In genomic region chr6:73311335-73311734, GRCm38 (mm10) we compare ENCODE assay signal across 26 mouse cellular contexts.
DNase-seq lines count a peak whose midpoint lies in the region; ATAC-seq and TF ChIP-seq lines count a peak whose summit lies in the region.
"Had no signal": no experiment of that assay in that cellular context is flagged by ENCODE, and none has a peak within 500 bp of the region (broad histone marks: within the 10 kb centered on the region; RNA-seq: fewer than 3 reads in every experiment).

No protein-coding gene starts in this region.

- no peaks in the 10 kb centered on the region for H3K4me1 ChIP-seq in liver, postnatal 0 days (ENCODE audit: insufficient read depth)
- H3K4me1 ChIP-seq in E14TG2a.4 (replicated peaks; ENCODE audit: low read depth, low read length): peaks cover 6% of the 10 kb centered on the region; the same call in 1 of the 2 replicates
- H3K4me1 ChIP-seq: liver, embryonic 13.5 days had no signal

- H3K27ac ChIP-seq in liver, postnatal 0 days (ENCODE audit: low read depth): no peak overlapping the region
- H3K27ac ChIP-seq: liver, embryonic 13.5 days; lung, embryonic 15.5 days; midbrain, embryonic 10.5 days; neural tube, embryonic 12.5 days; stomach, postnatal 0 days had no signal

- H3K4me2 ChIP-seq in liver, postnatal 0 days (ENCODE audit: low read depth, low read length): no peak overlapping the region
- H3K4me2 ChIP-seq: liver, embryonic 13.5 days; lung, embryonic 15.5 days; neural tube, embryonic 12.5 days had no signal

- DNase-seq in liver, postnatal 0 days: no peak
- DNase-seq in liver: no peak
- peak; percentile 57 for DNase-seq in ES-CJ7 (ENCODE audit: low read depth, low spot score)
- peak; percentile 58 for DNase-seq in ZHBTc4 (ENCODE audit: low read depth, low spot score)
- no peak for DNase-seq in kidney, adult 11 months
- DNase-seq: adrenal gland, adult 2 months; adrenal gland, postnatal 36 days; cerebellum, adult 18-20 months; cerebellum, postnatal 10 days; gastrocnemius, postnatal 14 days; heart, postnatal 14 days; kidney, adult 18-20 months; layer of hippocampus, postnatal 36 days; left cerebral cortex, postnatal 4 days; liver, embryonic 13.5 days; right cerebral cortex, postnatal 4 days had no signal

- H3K9ac ChIP-seq in liver, postnatal 0 days (replicated peaks): no peak overlapping the region
- H3K9ac ChIP-seq: liver, embryonic 13.5 days; lung, embryonic 15.5 days; neural tube, embryonic 12.5 days had no signal

- no peaks in the 10 kb centered on the region for H3K36me3 ChIP-seq in liver, postnatal 0 days (replicated peaks; ENCODE audit: insufficient read depth, low read length)
- H3K36me3 ChIP-seq in E14TG2a.4 (ENCODE audit: insufficient read depth, low read length): no peaks in the 10 kb centered on the region
- H3K36me3 ChIP-seq: liver, embryonic 13.5 days; lung, embryonic 15.5 days; midbrain, embryonic 10.5 days; neural tube, embryonic 12.5 days had no signal

- H3K4me3 ChIP-seq in liver, postnatal 0 days (ENCODE audit: low read depth, low read length): no peak overlapping the region
- no peak overlapping the region for H3K4me3 ChIP-seq in E14TG2a.4 (replicated peaks; ENCODE audit: low read length)
- H3K4me3 ChIP-seq: erythroblast, embryonic 14.5 days; liver, embryonic 13.5 days; lung, embryonic 15.5 days; midbrain, embryonic 10.5 days; myocyte; neural tube, embryonic 12.5 days had no signal

- no peaks in the 10 kb centered on the region for H3K27me3 ChIP-seq in liver, postnatal 0 days (ENCODE audit: insufficient read depth, low read length)
- peaks cover 6% of the 10 kb centered on the region; the same call in 1 of the 2 replicates for H3K27me3 ChIP-seq in E14TG2a.4 (ENCODE audit: insufficient read depth, low read length)
- H3K27me3 ChIP-seq: liver, embryonic 13.5 days; lung, embryonic 15.5 days; neural tube, embryonic 12.5 days had no signal

- WGBS in liver, postnatal 0 days (ENCODE audit: insufficient replicate concordance): 64% methylated on average over 6 of the region's 6 CpGs

- TF ChIP-seq CTCF in liver, postnatal 0 days (IDR thresholded peaks at IDR 0.05; ENCODE audit: low read depth): 0 out of 2 replicates have a peak, but pooled peaks have one; percentile 8
- peak; percentile 67 for TF ChIP-seq CTCF in E14TG2a.4 (conservative IDR thresholded peaks at IDR 0.05; ENCODE audit: low read length)

- H3K9me3 ChIP-seq in liver, postnatal 0 days (ENCODE audit: low read length): no peaks in the 10 kb centered on the region
- no peaks in the 10 kb centered on the region for H3K9me3 ChIP-seq in E14TG2a.4 (ENCODE audit: low read length)
- H3K9me3 ChIP-seq: liver, embryonic 13.5 days; lung, embryonic 15.5 days; midbrain, embryonic 10.5 days; neural tube, embryonic 12.5 days had no signal

- no peak for TF ChIP-seq EP300 in liver, postnatal 0 days (IDR thresholded peaks at IDR 0.05; ENCODE audit: low read depth)

- ATAC-seq in liver, postnatal 0 days: no peak
- ATAC-seq: activated CD4-positive, CD25-positive, alpha-beta regulatory T cell, adult 4 months; forebrain, embryonic 16.5 days; midbrain, embryonic 16.5 days had no signal

Comparison
In these comparisons a context has a peak if more than half of its experiments do, and no peak if none do; other contexts are left out.
1. DNase-seq: peak in ES-CJ7 (single experiment) and ZHBTc4 (single experiment); none in liver, postnatal 0 days (single experiment), liver (single experiment) and kidney, adult 11 months (single experiment).